8 mouse cellular contexts compared by ENCODE assay signal in the genomic region with DNA sequence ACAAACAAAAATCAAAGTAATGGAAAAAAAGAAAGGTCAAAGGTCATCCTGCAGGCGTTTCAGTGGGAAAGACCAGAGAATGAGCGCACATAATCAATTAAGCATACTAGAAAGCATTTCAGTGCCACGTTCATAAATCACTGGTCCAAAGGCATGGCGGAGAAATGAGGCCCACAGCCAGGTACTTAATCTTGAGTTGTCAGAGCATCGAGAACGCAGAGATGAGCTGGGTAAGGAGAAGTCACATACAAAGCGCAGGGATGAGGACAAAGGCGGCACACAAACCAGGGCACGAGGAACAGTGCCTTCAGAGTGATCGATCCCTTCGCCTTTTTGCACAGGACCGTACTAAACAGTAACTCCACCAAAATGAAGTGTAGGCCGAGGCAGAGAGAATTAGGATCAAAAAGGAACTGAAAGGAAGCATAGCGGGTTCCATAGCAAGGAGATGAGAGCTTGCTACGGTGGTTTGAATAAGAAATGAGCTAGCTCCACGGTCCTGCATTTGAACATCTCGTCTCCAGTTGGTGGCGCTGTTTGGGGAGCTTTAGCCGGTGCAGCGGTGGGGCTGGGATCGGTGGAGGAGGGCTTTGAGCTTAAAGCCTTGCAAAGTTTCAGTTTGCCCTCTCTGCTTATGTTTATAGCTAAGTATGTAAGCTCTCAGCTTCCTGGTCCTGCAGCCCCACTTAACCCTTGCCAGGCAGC. TPM values are rescaled to one million over a fixed set of nuclear protein-coding genes. Genes with fewer than 3 reads are reported as not detected.
DNase-seq lines count a peak whose midpoint lies in the region; ATAC-seq lines count a peak whose summit lies in the region.

No protein-coding gene starts in this region.

- peak overlapping the region; percentile 42 for H3K4me2 ChIP-seq in heart, embryonic 15.5 days
- peak overlapping the region; percentile 71 for H3K4me2 ChIP-seq in liver, embryonic 15.5 days
- peak overlapping the region; percentile 36 for H3K4me2 ChIP-seq in neural tube, embryonic 11.5 days (ENCODE audit: low read depth)
- H3K4me2 ChIP-seq in stomach, embryonic 16.5 days (ENCODE audit: low read depth, low read length): peak overlapping the region; percentile 54

- 20% methylated on average over 21 of the region's 21 CpGs for WGBS in heart, embryonic 15.5 days
- 14% methylated on average over 21 of the region's 21 CpGs for WGBS in liver, embryonic 15.5 days (ENCODE audit: insufficient replicate concordance)
- 2% methylated on average over 21 of the region's 21 CpGs for WGBS in neural tube, embryonic 11.5 days
- 9% methylated on average over 21 of the region's 21 CpGs for WGBS in stomach, embryonic 16.5 days

- H3K9me3 ChIP-seq in heart, embryonic 15.5 days (replicated peaks): no peaks in the 10 kb centered on the region
- H3K9me3 ChIP-seq in liver, embryonic 15.5 days (replicated peaks): no peaks in the 10 kb centered on the region
- H3K9me3 ChIP-seq in neural tube, embryonic 11.5 days (ENCODE audit: control insufficient read depth, low read length): no peaks in the 10 kb centered on the region
- no peaks in the 10 kb centered on the region for H3K9me3 ChIP-seq in stomach, embryonic 16.5 days (replicated peaks; ENCODE audit: control insufficient read depth, low read length)

- H3K27ac ChIP-seq in heart, embryonic 15.5 days: no peak overlapping the region
- H3K27ac ChIP-seq in liver, embryonic 15.5 days (replicated peaks): peak overlapping the region; percentile 40; the same call in 1 of the 2 replicates
- peak overlapping the region; percentile 92 for H3K27ac ChIP-seq in neural tube, embryonic 11.5 days (ENCODE audit: low read depth, low read length)
- H3K27ac ChIP-seq in stomach, embryonic 16.5 days (ENCODE audit: low read length): no peak overlapping the region

- DNase-seq in brain, adult 2 months (ENCODE audit: low read depth, low spot score): peak; percentile 79
- peak; percentile 90 for DNase-seq in kidney, postnatal 10 days
- peak; percentile 93 for DNase-seq in neural tube, embryonic 11.5 days (ENCODE audit: low spot score)

- peaks cover 18% of the 10 kb centered on the region for H3K4me1 ChIP-seq in heart, embryonic 15.5 days (replicated peaks)
- peaks cover 59% of the 10 kb centered on the region for H3K4me1 ChIP-seq in liver, embryonic 15.5 days (replicated peaks)
- peaks cover 31% of the 10 kb centered on the region for H3K4me1 ChIP-seq in neural tube, embryonic 11.5 days (ENCODE audit: control insufficient read depth, insufficient read depth, low read length)
- 0 out of 2 replicates have a peak, but pooled peaks cover 16% of the 10 kb centered on the region for H3K4me1 ChIP-seq in stomach, embryonic 16.5 days (ENCODE audit: control insufficient read depth, insufficient read depth, low read length)

- peak; percentile 85 for ATAC-seq in CD4-positive, CD25-positive, alpha-beta regulatory T cell, adult 4 months
- ATAC-seq in erythroblast, adult 5-6 weeks (replicated peaks; ENCODE audit: low FRiP score, poor library complexity, severe bottlenecking): peak; percentile 93
- ATAC-seq in heart, embryonic 15.5 days (replicated peaks; ENCODE audit: insufficient number of reproducible peaks, insufficient read depth, low FRiP score, low read depth): no peak
- ATAC-seq in liver, embryonic 15.5 days (ENCODE audit: insufficient read depth): peak; percentile 52
- ATAC-seq in neural tube, embryonic 11.5 days (ENCODE audit: insufficient read depth, low FRiP score, low TSS enrichment): peak; percentile 89
- peak; percentile 39; the same call in 1 of the 2 replicates for ATAC-seq in stomach, embryonic 16.5 days (ENCODE audit: insufficient read depth, low FRiP score)

- no peaks in the 10 kb centered on the region for H3K27me3 ChIP-seq in heart, embryonic 15.5 days
- H3K27me3 ChIP-seq in liver, embryonic 15.5 days: peaks cover 10% of the 10 kb centered on the region; the same call in 1 of the 2 replicates
- H3K27me3 ChIP-seq in neural tube, embryonic 11.5 days (ENCODE audit: control insufficient read depth, insufficient read depth, low read length): no peaks in the 10 kb centered on the region
- no peaks in the 10 kb centered on the region for H3K27me3 ChIP-seq in stomach, embryonic 16.5 days (ENCODE audit: control insufficient read depth, insufficient read depth, low read length)

- peak overlapping the region; percentile 25; the same call in 1 of the 2 replicates for H3K9ac ChIP-seq in heart, embryonic 15.5 days
- H3K9ac ChIP-seq in liver, embryonic 15.5 days: peak overlapping the region; percentile 35; the same call in 1 of the 2 replicates
- peak overlapping the region; percentile 50 for H3K9ac ChIP-seq in neural tube, embryonic 11.5 days (ENCODE audit: low read length)
- peak overlapping the region; percentile 37; the same call in 1 of the 2 replicates for H3K9ac ChIP-seq in stomach, embryonic 16.5 days (ENCODE audit: low read length)

- no peaks in the 10 kb centered on the region for H3K36me3 ChIP-seq in heart, embryonic 15.5 days
- H3K36me3 ChIP-seq in liver, embryonic 15.5 days (replicated peaks): no peaks in the 10 kb centered on the region
- H3K36me3 ChIP-seq in neural tube, embryonic 11.5 days (ENCODE audit: control insufficient read depth, insufficient read depth, low read length): no peaks in the 10 kb centered on the region
- H3K36me3 ChIP-seq in stomach, embryonic 16.5 days (ENCODE audit: control insufficient read depth, insufficient read depth, low read length): no peaks in the 10 kb centered on the region

- H3K4me3 ChIP-seq in heart, embryonic 15.5 days: peak overlapping the region; percentile 22
- H3K4me3 ChIP-seq in liver, embryonic 15.5 days (replicated peaks): peak overlapping the region; percentile 44
- no peak overlapping the region for H3K4me3 ChIP-seq in neural tube, embryonic 11.5 days (ENCODE audit: low read depth, low read length)
- H3K4me3 ChIP-seq in stomach, embryonic 16.5 days (replicated peaks; ENCODE audit: low read length): peak overlapping the region; percentile 29

RNA-seq across cellular contexts. Expression of gene Fam20b, which starts 33.3 kb away (rescaled TPM):
- 10 to 100 TPM; 11.5 to 18.8 TPM for polyA plus RNA-seq in CD4-positive, CD25-positive, alpha-beta regulatory T cell, adult 4 months (2017; shearing (Covaris generic))
- 6.5 and 10.6 TPM in 2 replicates for total RNA-seq in erythroblast, adult 5-6 weeks (2015; ENCODE audit: low replicate concordance)
- 15.5 and 19.9 TPM in 2 replicates for total RNA-seq in erythroblast, adult 5-6 weeks (2017; ENCODE audit: low replicate concordance)
- 22.1 and 24.1 TPM in 2 replicates for polyA plus RNA-seq in heart, embryonic 15.5 days (2015; fragmentation: Nextera tagmentation; extraction: Ambion mirVana)
- polyA plus RNA-seq in liver, embryonic 15.5 days (2015; fragmentation: Nextera tagmentation; extraction: Ambion mirVana): 9.2 and 9.3 TPM in 2 replicates
- polyA plus RNA-seq in neural tube, embryonic 11.5 days (2014; fragmentation: Nextera tagmentation; extraction: Ambion mirVana): 25.7 and 29.7 TPM in 2 replicates
- 33.2 and 37.1 TPM in 2 replicates for polyA plus RNA-seq in stomach, embryonic 16.5 days (2015; fragmentation: Nextera tagmentation; extraction: Ambion mirVana)

Comparison
In these comparisons a context has a peak if more than half of its experiments do, and no peak if none do; other contexts are left out.
1. H3K27ac ChIP-seq: peak in liver, embryonic 15.5 days (single experiment) and neural tube, embryonic 11.5 days (single experiment); none in heart, embryonic 15.5 days (single experiment) and stomach, embryonic 16.5 days (single experiment).
2. Peak in every context shown above with its lines, with median percentiles within 50 percentile points of each other: DNase-seq, H3K4me2 ChIP-seq and H3K9ac ChIP-seq.